Mouse (Mus musculus) liver, postnatal 0 days (tissue): ENCODE measurements around the gene Ptpn14. TPM values are rescaled to one million over a fixed set of nuclear protein-coding genes. Genes with fewer than 3 reads are reported as not detected.

Experiments used
- ATAC-seq: fragments of 200-750 bp; cut with Nextera tagmentation; 2 replicates; pipeline ENCODE4 v1.8.0; 2017; ENCODE audit warnings: mild to moderate bottlenecking, moderate library complexity
- DNase-seq: peaks from one replicate; pipeline ENCODE4 v3.0.0-alpha.2; 2016
- H3K27ac ChIP-seq: fragments of 300-500 bp; sonication (generic); 2 replicates; pipeline ENCODE4 v1.5.1; 2014; ENCODE audit warnings: antibody characterized with exemption, moderate library complexity, mild to moderate bottlenecking, low read depth
- H3K27me3 ChIP-seq: fragments of 300-500 bp; sonication (generic); 2 replicates; pipeline ENCODE4 v1.6.1; 2014; ENCODE audit warnings: low read length, control low read depth, mixed read lengths; ENCODE audit not compliant: insufficient read depth
- H3K36me3 ChIP-seq: fragments of 300-500 bp; sonication (generic); replicated peaks from 2 replicates; pipeline ENCODE4 v1.6.1; 2014; ENCODE audit warnings: mild to moderate bottlenecking, control low read depth, low read length, moderate library complexity, mixed read lengths; ENCODE audit not compliant: insufficient read depth
- H3K4me1 ChIP-seq: fragments of 300-500 bp; sonication (generic); 2 replicates; pipeline ENCODE4 v1.6.1; 2014; ENCODE audit warnings: antibody characterized with exemption, mild to moderate bottlenecking, control low read depth; ENCODE audit not compliant: insufficient read depth
- H3K4me2 ChIP-seq: fragments of 300-500 bp; sonication (generic); 2 replicates; pipeline ENCODE4 v1.6.1; 2014; ENCODE audit warnings: low read depth, mild to moderate bottlenecking, low read length, moderate library complexity, mixed read lengths
- H3K4me3 ChIP-seq: fragments of 300-500 bp; sonication (generic); 2 replicates; pipeline ENCODE4 v1.5.1; 2014; ENCODE audit warnings: low read depth, low read length
- H3K9ac ChIP-seq: fragments of 300-500 bp; sonication (generic); replicated peaks from 2 replicates; pipeline ENCODE4 v1.6.1; 2014; ENCODE audit warnings: mild to moderate bottlenecking, moderate library complexity
- H3K9me3 ChIP-seq: fragments of 300-500 bp; sonication (generic); 2 replicates; pipeline ENCODE4 v1.6.1; 2016; ENCODE audit warnings: mild to moderate bottlenecking, control low read depth, low read length, mixed read lengths
- CTCF ChIP-seq: sonication (generic); IDR thresholded peaks from 2 replicates; pipeline ENCODE4 v1.5.1; 2016; ENCODE audit warnings: antibody characterized with exemption, low read depth
- EP300 ChIP-seq: IDR thresholded peaks from 2 replicates; pipeline ENCODE4 v1.6.1; 2016; ENCODE audit warnings: antibody characterized with exemption, low read depth, mild to moderate bottlenecking
- WGBS: fragments of 180-500 bp; shearing (Covaris S2); extraction: QIAGEN DNeasy Blood & Tissue Kit; methylation state at CpG from one replicate; pipeline ENCODE4 v1.1.7; 2014; ENCODE audit not compliant: insufficient replicate concordance; 5-methylcytosine and 5-hydroxymethylcytosine counted together
- polyA plus RNA-seq: library from polyadenylated mRNA; unstranded; fragments of >200 nt; fragmentation: Nextera tagmentation; extraction: Ambion mirVana; gene quantifications from 2 replicates; pipeline ENCODE4 v1.2.1, GENCODE M21; 2015

The Ptpn14 gene
- polyA plus RNA-seq, 1 experiment from 2014 or later = 0.33 TPM

DNA sequence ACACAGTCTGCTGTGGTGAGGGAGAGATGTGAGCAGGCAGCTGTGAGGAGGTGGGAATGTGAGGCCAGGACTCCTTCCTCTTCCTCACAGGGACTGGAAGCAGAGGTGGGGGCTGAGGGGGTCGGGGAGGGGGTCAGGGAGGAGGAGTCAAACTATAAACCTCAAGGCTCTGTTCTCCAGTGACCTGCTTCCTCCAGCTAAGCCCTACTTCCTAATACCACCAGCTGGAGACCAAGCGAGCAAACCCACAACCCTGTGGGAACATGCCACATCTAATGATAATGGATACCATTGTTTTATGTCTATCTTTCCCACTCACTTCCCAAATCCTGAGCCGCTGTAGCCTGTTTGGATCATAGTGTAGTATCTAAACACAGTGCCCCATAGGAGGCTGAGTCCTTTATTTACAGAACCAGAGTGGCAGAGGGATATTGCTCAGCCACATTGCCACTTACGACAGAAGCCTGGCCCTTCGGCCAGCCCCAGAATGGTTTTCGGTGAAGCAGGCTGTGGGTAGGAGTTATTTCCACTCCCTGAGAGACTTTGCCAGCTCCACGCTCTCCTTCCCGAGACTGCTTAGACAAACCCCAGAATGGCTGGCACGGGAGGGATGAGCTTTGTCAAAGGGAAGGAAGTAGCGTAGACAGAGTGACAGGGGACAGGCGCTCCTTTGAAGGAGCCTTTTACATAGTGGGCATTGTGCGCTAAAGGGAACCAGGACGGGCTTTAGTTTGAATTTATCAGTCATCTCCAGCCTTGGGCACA is 78.6 kb downstream of the Ptpn14 start:
- TF ChIP-seq EP300 = no peak
- TF ChIP-seq CTCF = no peak
- DNase-seq (no peak), ATAC-seq (no peak)
- no peak overlapping the region; the same call in 1 of the 2 replicates for H3K9ac ChIP-seq
- H3K36me3 ChIP-seq = no peaks in the 10 kb centered on the region
- H3K4me2 ChIP-seq = no peak overlapping the region
- H3K27me3 ChIP-seq = no peaks in the 10 kb centered on the region
- H3K4me3 ChIP-seq = no peak overlapping the region
- 0 out of 2 replicates have a peak overlapping the region, but pooled peaks have one; percentile 34 for H3K27ac ChIP-seq
- no peaks in the 10 kb centered on the region for H3K9me3 ChIP-seq
- 50% methylated on average over 13 of the region's 13 CpGs for WGBS
- H3K4me1 ChIP-seq = peaks cover 6% of the 10 kb centered on the region

GRCm38 (mm10) chr1:189808015-189808414 is 79.9 kb downstream of the Ptpn14 start:
- DNase-seq (no peak), ATAC-seq (no peak)
- no peak overlapping the region; the same call in 1 of the 2 replicates for H3K27ac ChIP-seq

GRCm38 (mm10) chr1:189808453-189808852 is 80.4 kb downstream of the Ptpn14 start:
- ATAC-seq = 0 out of 2 replicates have a peak, but pooled peaks have one; percentile 38
- WGBS = 48% methylated on average over 2 of the region's 2 CpGs
- Histone ChIP-seq H3K36me3 (no peaks in the 10 kb centered on the region), H3K27me3 (no peaks in the 10 kb centered on the region), H3K4me2 (no peak overlapping the region), H3K9me3 (no peaks in the 10 kb centered on the region), H3K4me1 (peaks cover 6% of the 10 kb centered on the region), H3K9ac (no peak overlapping the region), H3K4me3 (no peak overlapping the region), H3K27ac (no peak overlapping the region; the same call in 1 of the 2 replicates)
- TF ChIP-seq CTCF (no peak), EP300 (no peak)
- no peak for DNase-seq

More at GRCm38 (mm10) chr1:189808015-189808414, 79.9 kb downstream of the Ptpn14 start:
- Histone ChIP-seq H3K36me3 (no peaks in the 10 kb centered on the region), H3K27me3 (no peaks in the 10 kb centered on the region), H3K4me3 (no peak overlapping the region), H3K9ac (no peak overlapping the region), H3K4me2 (no peak overlapping the region), H3K4me1 (peaks cover 6% of the 10 kb centered on the region), H3K9me3 (no peaks in the 10 kb centered on the region)
- WGBS = 67% methylated on average over 6 of the region's 6 CpGs
- TF ChIP-seq EP300 (no peak), CTCF (no peak)

- WGBS = 84% methylated on average over 2 of the region's 2 CpGs
- no peak for TF ChIP-seq EP300
- TF ChIP-seq CTCF = no peak
- Histone ChIP-seq H3K27ac (no peak overlapping the region), H3K27me3 (no peaks in the 10 kb centered on the region), H3K4me2 (no peak overlapping the region), H3K4me1 (peaks cover 6% of the 10 kb centered on the region), H3K9ac (no peak overlapping the region), H3K36me3 (no peaks in the 10 kb centered on the region), H3K9me3 (no peaks in the 10 kb centered on the region), H3K4me3 (no peak overlapping the region)
- ATAC-seq (no peak), DNase-seq (no peak)
Observed at GRCm38 (mm10) chr1:189811778-189812177, 83.7 kb downstream of the Ptpn14 start.

- Histone ChIP-seq H3K36me3 (no peaks in the 10 kb centered on the region), H3K9me3 (no peaks in the 10 kb centered on the region), H3K9ac (no peak overlapping the region), H3K4me2 (no peak overlapping the region), H3K4me1 (no peaks in the 10 kb centered on the region), H3K27me3 (no peaks in the 10 kb centered on the region), H3K27ac (no peak overlapping the region), H3K4me3 (no peak overlapping the region)
- ATAC-seq = no peak
- TF ChIP-seq EP300 (no peak), CTCF (no peak)
- 69% methylated on average over 4 of the region's 4 CpGs for WGBS
- DNase-seq = no peak
Observed at GRCm38 (mm10) chr1:189814385-189814784, 86.3 kb downstream of the Ptpn14 start.

DNA sequence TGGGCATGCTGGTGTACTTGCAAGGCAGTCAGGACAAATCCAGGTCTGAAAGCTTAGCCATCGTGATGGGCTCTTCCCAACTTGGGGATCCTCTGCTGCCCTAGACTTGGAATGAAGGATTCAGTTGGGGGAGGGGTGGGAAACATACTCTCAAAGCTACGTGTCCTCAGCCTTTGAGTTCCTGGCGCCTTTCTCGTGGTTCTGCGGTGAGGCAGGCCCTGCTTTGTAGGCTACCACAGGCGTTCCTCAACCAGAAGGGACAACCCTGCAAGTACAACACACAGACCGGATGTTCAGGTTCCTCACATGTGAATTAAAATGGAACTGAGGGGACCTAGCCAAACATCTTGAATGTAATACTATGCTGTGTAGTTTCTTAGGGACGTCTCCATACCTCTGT is 89.0 kb downstream of the Ptpn14 start:
- Histone ChIP-seq H3K9me3 (no peaks in the 10 kb centered on the region), H3K4me1 (no peaks in the 10 kb centered on the region), H3K27me3 (no peaks in the 10 kb centered on the region), H3K9ac (no peak overlapping the region), H3K4me3 (no peak overlapping the region), H3K36me3 (no peaks in the 10 kb centered on the region), H3K4me2 (no peak overlapping the region), H3K27ac (no peak overlapping the region)
- TF ChIP-seq EP300 = no peak
- no peak for TF ChIP-seq CTCF
- DNase-seq (no peak), ATAC-seq (no peak)
- WGBS = 73% methylated on average over 8 of the region's 8 CpGs
